ENCODE assay signal across 10 mouse cellular contexts in genomic region chr1:152573470-152574059, GRCm38 (mm10).
A peak's percentile ranks its signal among the peaks of the same experiment; 100 is the strongest.
DNase-seq lines count a peak whose midpoint lies in the region; ATAC-seq lines count a peak whose summit lies in the region.
"Had no signal": no experiment of that assay in that cellular context is flagged by ENCODE, and none has a peak within 500 bp of the region (broad histone marks: within the 10 kb centered on the region; RNA-seq: fewer than 3 reads in every experiment).

No protein-coding gene starts in this region.

- H3K4me2 ChIP-seq in forebrain, embryonic 14.5 days (ENCODE audit: low read length), result no peak overlapping the region
- no peak overlapping the region for H3K4me2 ChIP-seq in forebrain, embryonic 16.5 days (ENCODE audit: low read length)
- no peak overlapping the region for H3K4me2 ChIP-seq in midbrain, embryonic 16.5 days (ENCODE audit: low read length)
- H3K4me2 ChIP-seq: liver, embryonic 13.5 days; neural tube, embryonic 13.5 days had no signal

- ATAC-seq in forebrain, embryonic 14.5 days, result 0 out of 2 replicates have a peak, but pooled peaks have one; percentile 24
- no peak for ATAC-seq in forebrain, embryonic 16.5 days
- no peak for ATAC-seq in midbrain, embryonic 16.5 days

- H3K27ac ChIP-seq in forebrain, embryonic 14.5 days (ENCODE audit: low read depth, low read length), result no peak overlapping the region
- H3K27ac ChIP-seq in forebrain, embryonic 16.5 days (ENCODE audit: low read length), result no peak overlapping the region
- peak overlapping the region; percentile 74 for H3K27ac ChIP-seq in midbrain, embryonic 10.5 days (replicated peaks)
- H3K27ac ChIP-seq in midbrain, embryonic 16.5 days (ENCODE audit: low read length), result no peak overlapping the region
- H3K27ac ChIP-seq: liver, embryonic 13.5 days had no signal

- H3K9ac ChIP-seq in forebrain, embryonic 14.5 days (ENCODE audit: low read length), result no peak overlapping the region
- H3K9ac ChIP-seq in forebrain, embryonic 16.5 days (replicated peaks; ENCODE audit: low read depth, low read length), result no peak overlapping the region
- no peak overlapping the region for H3K9ac ChIP-seq in midbrain, embryonic 16.5 days (ENCODE audit: low read depth, low read length)
- H3K9ac ChIP-seq: liver, embryonic 13.5 days; neural tube, embryonic 13.5 days had no signal

- peaks cover 24% of the 10 kb centered on the region for H3K4me1 ChIP-seq in forebrain, embryonic 14.5 days (ENCODE audit: control insufficient read depth, insufficient read depth, low read length)
- peaks cover 16% of the 10 kb centered on the region for H3K4me1 ChIP-seq in forebrain, embryonic 16.5 days (replicated peaks; ENCODE audit: control insufficient read depth, insufficient read depth, low read length)
- H3K4me1 ChIP-seq in midbrain, embryonic 10.5 days, result peaks cover 70% of the 10 kb centered on the region
- peaks cover 19% of the 10 kb centered on the region for H3K4me1 ChIP-seq in midbrain, embryonic 16.5 days (ENCODE audit: control insufficient read depth, insufficient read depth, low read length)

- WGBS in forebrain, embryonic 14.5 days, result 37% methylated on average over 8 of the region's 8 CpGs
- 36% methylated on average over 8 of the region's 8 CpGs for WGBS in forebrain, embryonic 16.5 days
- 31% methylated on average over 8 of the region's 8 CpGs for WGBS in midbrain, embryonic 10.5 days
- 25% methylated on average over 8 of the region's 8 CpGs for WGBS in midbrain, embryonic 16.5 days

- no peak overlapping the region for H3K4me3 ChIP-seq in forebrain, embryonic 14.5 days (ENCODE audit: low read depth, low read length)
- no peak overlapping the region for H3K4me3 ChIP-seq in forebrain, embryonic 16.5 days (replicated peaks; ENCODE audit: low read length)
- H3K4me3 ChIP-seq in midbrain, embryonic 10.5 days, result peak overlapping the region; percentile 11; the same call in 1 of the 2 replicates
- no peak overlapping the region for H3K4me3 ChIP-seq in midbrain, embryonic 16.5 days (ENCODE audit: low read depth, low read length)
- H3K4me3 ChIP-seq: liver, embryonic 13.5 days; neural tube, embryonic 13.5 days had no signal

- H3K36me3 ChIP-seq in forebrain, embryonic 14.5 days (ENCODE audit: control insufficient read depth, insufficient read depth, low read length), result no peaks in the 10 kb centered on the region
- no peaks in the 10 kb centered on the region for H3K36me3 ChIP-seq in forebrain, embryonic 16.5 days (ENCODE audit: control insufficient read depth, insufficient read depth)
- H3K36me3 ChIP-seq in midbrain, embryonic 10.5 days, result peaks cover 19% of the 10 kb centered on the region
- H3K36me3 ChIP-seq in midbrain, embryonic 16.5 days (ENCODE audit: control insufficient read depth, insufficient read depth, low read length), result no peaks in the 10 kb centered on the region
- H3K36me3 ChIP-seq: liver, embryonic 13.5 days had no signal

- DNase-seq in forebrain, embryonic 14.5 days (ENCODE audit: low spot score), result no peak
- DNase-seq in midbrain, embryonic 10.5 days (ENCODE audit: low spot score), result peak; percentile 27
- DNase-seq in kidney, adult 9 months, result peak; percentile 91
- DNase-seq in yolk sac, embryonic 10.5 days (ENCODE audit: low spot score), result peak; percentile 66
- DNase-seq in frontal cortex, postnatal 36 days (ENCODE audit: low spot score in 2 of 2), result no peak
- no peak for DNase-seq in right cerebral cortex, postnatal 25 days
- DNase-seq: liver, embryonic 13.5 days had no signal

- no peaks in the 10 kb centered on the region for H3K27me3 ChIP-seq in forebrain, embryonic 14.5 days (replicated peaks; ENCODE audit: control insufficient read depth, insufficient read depth, low read length)
- no peaks in the 10 kb centered on the region for H3K27me3 ChIP-seq in forebrain, embryonic 16.5 days (replicated peaks; ENCODE audit: control insufficient read depth, insufficient read depth, low read length)
- H3K27me3 ChIP-seq in midbrain, embryonic 10.5 days (ENCODE audit: low read depth, poor library complexity, severe bottlenecking), result peaks cover 80% of the 10 kb centered on the region
- no peaks in the 10 kb centered on the region for H3K27me3 ChIP-seq in midbrain, embryonic 16.5 days (ENCODE audit: control insufficient read depth, insufficient read depth, low read depth, low read length)
- H3K27me3 ChIP-seq: neural tube, embryonic 13.5 days had no signal

- no peaks in the 10 kb centered on the region for H3K9me3 ChIP-seq in forebrain, embryonic 14.5 days (replicated peaks; ENCODE audit: control insufficient read depth, low read length)
- H3K9me3 ChIP-seq in forebrain, embryonic 16.5 days (ENCODE audit: control insufficient read depth, low read length), result no peaks in the 10 kb centered on the region
- H3K9me3 ChIP-seq in midbrain, embryonic 10.5 days (replicated peaks), result no peaks in the 10 kb centered on the region
- no peaks in the 10 kb centered on the region for H3K9me3 ChIP-seq in midbrain, embryonic 16.5 days (replicated peaks; ENCODE audit: control insufficient read depth, low read length, poor library complexity, severe bottlenecking)
- H3K9me3 ChIP-seq: liver, embryonic 13.5 days; neural tube, embryonic 13.5 days had no signal

Comparison
In these comparisons a context has a peak if more than half of its experiments do, and no peak if none do; other contexts are left out.
1. DNase-seq: peak in midbrain, embryonic 10.5 days (single experiment), kidney, adult 9 months (single experiment) and yolk sac, embryonic 10.5 days (single experiment); none in forebrain, embryonic 14.5 days (single experiment), frontal cortex, postnatal 36 days (0 of 2) and right cerebral cortex, postnatal 25 days (single experiment).